Mouse (Mus musculus) megakaryocyte, embryonic 14.5 days (primary cell): ENCODE measurements around the gene Ush2a. TPM values are rescaled to one million over a fixed set of nuclear protein-coding genes. Genes with fewer than 3 reads are reported as not detected.

ENCODE experiments used
- H3K27me3 ChIP-seq: replicated peaks from 2 replicates; pipeline ENCODE3; 2012; ENCODE audit warnings: inconsistent platforms
- H3K36me3 ChIP-seq: replicated peaks from 2 replicates; pipeline ENCODE3; 2012; ENCODE audit warnings: low read length, inconsistent platforms, mixed read lengths
- H3K4me1 ChIP-seq: 2 replicates; pipeline ENCODE4 v1.6.1; 2012; ENCODE audit warnings: inconsistent platforms
- H3K4me3 ChIP-seq: replicated peaks from 2 replicates; pipeline ENCODE3; 2012; ENCODE audit warnings: moderate library complexity, mild to moderate bottlenecking, inconsistent platforms
- H3K9me3 ChIP-seq: 2 replicates; pipeline ENCODE4 v1.6.1; 2012; ENCODE audit warnings: inconsistent platforms
- FLI1 ChIP-seq: IDR thresholded peaks from 2 replicates; pipeline ENCODE4 v1.6.1; 2012; ENCODE audit warnings: low read length, inconsistent platforms, mixed read lengths
- GATA1 ChIP-seq: IDR thresholded peaks from 3 replicates; pipeline ENCODE4 v1.6.1; 2012; ENCODE audit warnings: mixed read lengths, low read length, inconsistent platforms, borderline replicate concordance
- polyA plus RNA-seq: library from polyadenylated mRNA; stranded (reverse); fragments of >175 nt; gene quantifications from 2 replicates; pipeline ENCODE4 v1.2.3, GENCODE M21; 2012; ENCODE audit warnings: low replicate concordance; ENCODE audit not compliant: insufficient read depth

Ush2a gene
- not detected in 2 replicates for polyA plus RNA-seq

- Histone ChIP-seq H3K4me1 (no peaks in the 10 kb centered on the region), H3K9me3 (peaks cover 5% of the 10 kb centered on the region; the same call in 1 of the 2 replicates), H3K36me3 (no peaks in the 10 kb centered on the region), H3K4me3 (no peak within 1 kb of the TSS), H3K27me3 (no peaks in the 10 kb centered on the region)
- TF ChIP-seq FLI1 (no peak), GATA1 (no peak)
These were observed at the start of gene Ush2a for GRCm38 (mm10) chr1:188261903-188262682. Gene Ush2a (plus strand): TSS chr1:188262023.

- no peak overlapping the region for H3K4me3 ChIP-seq
- no peaks in the 10 kb centered on the region for H3K27me3 ChIP-seq
- no peaks in the 10 kb centered on the region for H3K4me1 ChIP-seq
- TF ChIP-seq FLI1: no peak
- TF ChIP-seq GATA1: no peak
- H3K9me3 ChIP-seq: 0 out of 2 replicates have a peak, but pooled peaks cover 3% of the 10 kb centered on the region
- H3K36me3 ChIP-seq: no peaks in the 10 kb centered on the region
These were observed 46.8 kb upstream of the Ush2a start for GRCm38 (mm10) chr1:188214885-188215611.

- no peaks in the 10 kb centered on the region for H3K27me3 ChIP-seq
- TF ChIP-seq GATA1 (no peak), FLI1 (no peak)
- no peaks in the 10 kb centered on the region for H3K36me3 ChIP-seq
- H3K9me3 ChIP-seq: 0 out of 2 replicates have a peak, but pooled peaks cover 3% of the 10 kb centered on the region
- H3K4me1 ChIP-seq: no peaks in the 10 kb centered on the region
- no peak overlapping the region for H3K4me3 ChIP-seq
These were observed 40.5 kb upstream of the Ush2a start for GRCm38 (mm10) chr1:188221226-188221792.

- H3K9me3 ChIP-seq: 0 out of 2 replicates have a peak, but pooled peaks cover 2% of the 10 kb centered on the region
- H3K36me3 ChIP-seq: no peaks in the 10 kb centered on the region
- no peaks in the 10 kb centered on the region for H3K4me1 ChIP-seq
- no peak overlapping the region for H3K4me3 ChIP-seq
- no peaks in the 10 kb centered on the region for H3K27me3 ChIP-seq
- TF ChIP-seq GATA1: no peak
- no peak for TF ChIP-seq FLI1
These were observed 28.6 kb upstream of the Ush2a start for GRCm38 (mm10) chr1:188233036-188233724.

GRCm38 (mm10) chr1:188238636-188239035 lies 23.2 kb upstream of the Ush2a start:
- Histone ChIP-seq H3K4me3 (no peak overlapping the region), H3K4me1 (no peaks in the 10 kb centered on the region), H3K36me3 (no peaks in the 10 kb centered on the region), H3K9me3 (peaks cover 8% of the 10 kb centered on the region), H3K27me3 (no peaks in the 10 kb centered on the region)
- TF ChIP-seq GATA1 (no peak), FLI1 (no peak)

- H3K9me3 ChIP-seq: peaks cover 10% of the 10 kb centered on the region
- H3K36me3 ChIP-seq: no peaks in the 10 kb centered on the region
- TF ChIP-seq FLI1 (no peak), GATA1 (no peak)
- H3K27me3 ChIP-seq: no peaks in the 10 kb centered on the region
- H3K4me1 ChIP-seq: no peaks in the 10 kb centered on the region
- H3K4me3 ChIP-seq: no peak overlapping the region
These were observed 20.1 kb upstream of the Ush2a start for GRCm38 (mm10) chr1:188241766-188242165.

GRCm38 (mm10) chr1:188257500-188257899 lies 4.3 kb upstream of the Ush2a start:
- peaks cover 19% of the 10 kb centered on the region; the same call in 1 of the 2 replicates for H3K9me3 ChIP-seq
- TF ChIP-seq FLI1: no peak
- TF ChIP-seq GATA1: no peak
- no peaks in the 10 kb centered on the region for H3K27me3 ChIP-seq
- H3K36me3 ChIP-seq: no peaks in the 10 kb centered on the region
- no peaks in the 10 kb centered on the region for H3K4me1 ChIP-seq
- no peak overlapping the region for H3K4me3 ChIP-seq

- H3K4me1 ChIP-seq: no peaks in the 10 kb centered on the region
- no peaks in the 10 kb centered on the region for H3K27me3 ChIP-seq
- H3K36me3 ChIP-seq: no peaks in the 10 kb centered on the region
- peaks cover 5% of the 10 kb centered on the region; the same call in 1 of the 2 replicates for H3K9me3 ChIP-seq
- H3K4me3 ChIP-seq: no peak overlapping the region
- no peak for TF ChIP-seq FLI1
- TF ChIP-seq GATA1: no peak
These were observed 1.3 kb upstream of the Ush2a start for GRCm38 (mm10) chr1:188260259-188261107.

GRCm38 (mm10) chr1:188267127-188267722 lies 5.4 kb downstream of the Ush2a start:
- no peak overlapping the region for H3K4me3 ChIP-seq
- H3K9me3 ChIP-seq: 0 out of 2 replicates have a peak, but pooled peaks cover 2% of the 10 kb centered on the region
- TF ChIP-seq FLI1 (no peak), GATA1 (no peak)
- no peaks in the 10 kb centered on the region for H3K27me3 ChIP-seq
- no peaks in the 10 kb centered on the region for H3K4me1 ChIP-seq
- no peaks in the 10 kb centered on the region for H3K36me3 ChIP-seq
